Mouse (Mus musculus): ENCODE data around the gene Acvr1b.

The Acvr1b gene

GRCm38 (mm10) chr15:101251930-101252329, 78.1 kb downstream of the Acvr1b start:
- no peak for DNase-seq (ENCODE audit: low spot score in 2 of 2)

- no peak for DNase-seq (ENCODE audit: low spot score in 2 of 2)
Observed at GRCm38 (mm10) chr15:101252614-101253013, 78.7 kb downstream of the Acvr1b start.

DNA sequence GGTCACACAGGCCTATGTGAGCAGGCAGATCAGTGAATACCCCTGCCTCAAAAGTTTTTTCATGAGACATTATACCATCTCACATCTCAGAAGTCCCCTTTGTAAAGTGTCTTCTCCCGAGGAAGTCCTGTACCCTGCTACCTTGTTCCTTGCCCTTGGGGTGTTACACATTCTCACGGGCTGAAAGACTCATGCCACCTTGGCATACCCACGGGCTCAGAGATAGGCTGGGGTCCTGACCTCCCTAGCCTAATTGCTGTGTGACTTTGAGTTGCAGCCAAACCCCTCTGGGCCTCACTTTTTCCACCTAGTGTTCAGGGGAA, 79.7 kb downstream of the Acvr1b start:
- DNase-seq (ENCODE audit: low spot score in 2 of 2): no peak

GRCm38 (mm10) chr15:101253886-101254795, 80.3 kb downstream of the Acvr1b start, which contains the start of gene Nr4a1:
TSS of gene Nr4a1 (plus strand) at chr15:101254269.
- DNase-seq (ENCODE audit: low spot score in 2 of 2): peak in 1 of 2 experiments; percentile 33

DNA sequence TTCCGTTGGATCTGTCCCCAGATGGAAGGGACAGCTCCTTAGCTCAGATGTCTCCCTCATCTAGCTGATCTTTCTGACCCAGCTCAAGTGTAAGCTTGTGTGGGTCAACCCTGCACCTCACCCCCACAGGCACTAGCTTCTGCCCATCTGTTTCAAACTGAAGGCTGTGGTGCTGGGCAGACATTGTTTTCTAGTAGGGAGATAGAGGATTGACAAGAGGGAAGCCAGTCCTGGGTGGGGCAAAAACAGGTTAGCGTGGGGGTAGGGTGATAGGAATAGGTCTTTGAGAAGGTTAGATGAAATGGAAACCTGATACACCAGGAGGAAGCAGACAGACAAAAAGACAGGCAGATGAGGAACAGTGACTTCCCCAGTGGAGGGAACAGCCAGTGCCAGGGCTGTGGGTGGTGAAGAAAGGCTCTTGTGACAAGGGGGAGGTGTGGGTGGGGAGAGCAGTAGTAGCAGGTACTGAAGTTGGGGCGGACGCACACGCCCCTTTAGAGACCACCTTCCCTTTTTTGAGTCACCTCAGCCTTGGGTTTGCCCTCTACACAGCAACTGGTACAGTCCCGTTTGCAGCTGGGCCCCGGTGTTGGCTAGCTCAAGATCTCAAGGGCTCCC, 82.1 kb downstream of the Acvr1b start:
- DNase-seq (ENCODE audit: low spot score in 2 of 2): no peak

DNA sequence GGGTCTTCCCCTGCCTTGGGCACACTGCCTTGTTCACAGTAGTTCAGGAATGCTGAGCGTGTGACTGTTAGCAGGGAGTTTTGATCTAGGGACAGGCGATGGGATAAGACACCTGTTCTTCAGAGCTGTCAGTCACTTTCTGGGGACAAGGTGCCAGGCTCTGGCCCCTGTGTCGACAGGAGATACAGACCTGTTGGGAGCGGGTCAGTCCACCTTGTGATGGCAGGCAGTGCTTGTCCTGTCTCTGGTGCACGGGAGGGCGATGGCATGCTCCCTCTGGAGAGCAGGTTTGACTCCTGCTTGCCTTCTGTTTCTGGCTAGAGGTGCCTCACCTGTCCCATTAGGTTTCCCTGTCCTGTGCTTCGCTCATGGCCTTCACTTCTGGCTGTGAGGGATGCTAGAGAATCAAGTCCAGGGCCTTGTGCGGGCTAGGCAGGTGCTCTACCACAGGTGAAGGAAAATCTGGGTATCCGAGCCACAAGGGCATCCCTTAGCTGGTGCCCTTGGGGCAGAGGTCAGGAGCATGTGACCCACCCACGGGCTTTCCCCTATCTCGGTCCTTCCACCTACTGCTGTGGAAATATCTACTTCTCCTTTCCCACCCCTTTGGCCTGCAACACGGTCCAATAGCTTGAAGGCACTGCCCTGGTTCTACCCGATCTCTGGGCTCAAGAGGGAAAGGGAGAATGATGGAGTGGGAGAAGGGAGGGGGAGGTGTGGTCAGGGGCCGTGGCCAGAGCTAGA, 82.8 kb downstream of the Acvr1b start:
- DNase-seq (ENCODE audit: low spot score in 2 of 2): no peak

DNA sequence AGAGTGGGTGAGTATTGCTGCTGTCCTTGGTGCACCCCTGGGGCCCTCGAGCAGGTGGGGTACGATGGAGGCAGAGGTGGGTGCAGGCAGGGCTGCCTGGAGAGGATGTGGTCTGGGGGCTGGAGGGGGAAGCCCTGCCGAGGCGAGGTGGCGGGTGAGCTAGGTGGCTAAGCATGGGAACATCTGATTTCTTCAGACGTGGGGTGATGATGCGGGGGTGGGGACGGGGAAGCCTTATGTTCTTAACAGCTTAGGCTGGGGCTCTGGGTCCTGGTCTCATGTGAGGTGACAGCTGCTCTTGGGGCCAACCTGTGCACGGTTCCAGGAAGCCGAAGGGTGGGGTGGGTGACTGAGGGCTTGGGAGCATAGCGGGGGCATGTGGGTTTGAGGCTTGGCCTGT, 84.6 kb downstream of the Acvr1b start:
- DNase-seq (ENCODE audit: low spot score in 2 of 2): no peak

- DNase-seq (ENCODE audit: low spot score in 2 of 2): no peak
Observed at GRCm38 (mm10) chr15:101259922-101260321, 86.1 kb downstream of the Acvr1b start.

DNA sequence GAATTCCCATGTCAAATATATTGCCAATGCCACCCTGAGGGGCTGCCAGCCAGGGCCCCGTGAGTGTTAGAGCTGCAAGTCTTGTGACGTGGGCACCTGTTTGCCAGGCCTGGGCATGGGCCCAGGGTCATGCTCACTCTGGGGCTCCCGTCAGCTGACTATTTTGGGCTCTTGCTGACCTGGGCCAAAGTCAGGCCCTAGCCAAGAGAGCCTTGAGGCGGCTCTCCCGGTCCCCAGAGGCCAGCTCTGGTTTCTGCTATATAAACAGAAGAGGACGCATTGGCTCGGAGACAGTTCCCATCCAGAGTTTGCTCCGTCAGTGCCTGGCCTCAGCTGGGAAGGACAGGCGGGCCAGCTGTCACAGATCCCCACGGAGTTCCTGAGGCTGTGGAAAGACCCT, 86.5 kb downstream of the Acvr1b start:
- DNase-seq (ENCODE audit: low spot score in 2 of 2): no peak

- DNase-seq (ENCODE audit: low spot score in 2 of 2): no peak
Observed at GRCm38 (mm10) chr15:101260874-101261622, 87.2 kb downstream of the Acvr1b start.

DNA sequence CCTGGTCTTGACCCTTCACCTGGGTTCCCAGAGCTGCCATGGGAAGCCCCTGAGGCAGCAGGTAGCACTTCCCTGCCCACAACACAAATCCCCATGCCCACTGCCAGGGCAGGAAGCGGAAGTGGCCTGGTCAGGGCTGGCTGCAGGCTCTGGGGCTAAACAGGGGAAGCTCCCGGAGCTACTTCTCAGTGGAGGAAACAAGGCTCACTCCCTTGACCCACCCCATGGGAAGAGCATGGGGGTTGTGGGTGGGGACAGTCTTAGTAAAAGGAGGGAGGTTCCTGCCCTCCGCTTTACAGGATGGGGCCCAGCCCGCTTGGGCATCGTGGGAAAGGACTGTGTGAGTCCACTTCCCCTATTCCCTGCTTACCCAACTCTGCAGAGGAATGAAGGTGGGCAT, 88.6 kb downstream of the Acvr1b start:
- DNase-seq (ENCODE audit: low spot score in 2 of 2): no peak

Data from spleen, postnatal 14 days (tissue).